Mouse (Mus musculus): ENCODE data around the gene Ndufs8.
"Not testable (repeated sequence)": the region's sequence is repeated elsewhere in the genome, so short reads cannot be mapped to it uniquely, and the experiment has no call there.

Gene Ndufs8

DNA sequence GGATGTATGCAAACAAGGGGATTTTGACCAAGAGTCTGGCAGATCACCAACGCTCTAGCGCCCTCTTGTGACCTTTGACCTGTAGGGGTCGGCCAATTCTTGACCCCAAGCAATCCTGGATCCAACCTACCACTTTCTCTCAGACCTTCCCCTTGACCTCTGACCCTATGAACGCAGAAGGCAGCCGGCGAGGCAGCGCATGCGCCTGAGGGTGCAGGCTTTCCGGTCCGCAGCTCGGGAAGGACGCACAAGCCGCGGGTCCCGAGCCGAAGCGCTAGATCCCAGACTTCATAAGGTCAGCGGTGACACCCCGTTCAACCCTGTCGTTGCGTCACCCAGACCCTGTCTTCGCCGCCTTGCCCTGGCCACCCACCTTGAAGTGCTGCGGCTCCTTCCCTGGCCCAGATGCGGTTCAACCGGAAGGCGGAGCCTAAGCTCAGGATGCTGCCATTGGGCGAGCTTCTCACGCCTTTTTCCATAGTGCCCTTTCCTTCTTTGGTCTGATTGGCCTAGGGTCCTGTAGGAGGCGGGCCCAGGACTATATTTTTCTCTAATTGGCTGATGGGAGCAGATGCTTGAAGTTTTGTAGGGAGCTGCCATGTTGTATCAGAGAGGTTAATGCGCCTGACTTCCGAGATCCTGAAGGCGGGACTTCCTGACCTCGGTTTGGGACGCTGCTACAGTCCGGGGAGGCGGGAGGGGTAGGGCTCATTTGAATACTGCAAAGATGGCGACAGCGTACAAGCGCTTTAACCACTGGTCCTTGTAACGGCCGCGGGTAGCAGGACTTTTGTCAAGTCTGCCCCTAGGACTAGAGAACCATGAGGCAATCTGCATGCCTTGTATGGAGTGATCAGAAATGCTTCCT lies at the start of gene Ndufs8:
TSS of gene Ndufs8 (minus strand) at position 438 of the 868 bp plus-strand sequence.
- peak; percentile 96 for DNase-seq

DNA sequence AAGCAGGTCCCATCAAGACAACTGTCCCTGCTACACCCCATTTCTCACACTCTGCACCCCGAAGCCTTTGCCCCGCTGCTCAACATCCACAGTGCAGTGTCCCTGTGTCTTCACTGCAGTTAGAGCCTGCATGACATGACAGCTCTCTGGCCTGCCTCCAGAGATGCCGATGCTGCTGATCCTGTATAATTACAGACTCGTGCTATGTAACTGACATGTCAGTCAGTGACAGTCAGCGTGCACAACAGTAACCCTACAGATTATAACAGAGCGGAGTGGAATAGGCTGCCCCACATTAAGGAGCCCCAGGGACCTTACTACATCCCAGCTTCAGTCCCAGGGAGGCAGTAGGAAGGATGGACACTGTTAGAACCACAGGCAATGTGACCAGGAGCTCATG lies 49.2 kb upstream of the Ndufs8 start:
- DNase-seq, result not testable (repeated sequence)

DNA sequence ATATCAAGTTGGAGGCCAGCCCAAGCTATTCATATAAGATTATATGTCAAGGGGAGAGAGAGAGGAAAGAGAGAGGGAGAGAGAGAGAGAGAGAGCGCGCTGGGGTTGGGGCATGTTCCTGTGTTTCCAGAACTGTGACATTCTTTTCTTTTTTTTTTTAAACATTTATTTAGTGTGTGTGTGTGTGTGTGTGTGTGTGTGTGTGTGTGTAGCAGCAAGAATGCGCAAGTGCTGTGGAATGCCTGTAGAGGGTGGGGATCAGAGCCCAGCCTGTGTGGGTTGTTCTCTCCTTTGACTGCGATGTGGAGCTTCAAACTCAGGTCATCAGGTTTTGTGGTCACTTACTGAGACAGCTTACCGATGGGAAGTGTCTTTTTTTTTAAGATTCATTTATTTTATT lies 47.6 kb upstream of the Ndufs8 start:
- DNase-seq, result no peak

- no peak for DNase-seq
Observed at GRCm38 (mm10) chr19:3959030-3959429, 46.5 kb upstream of the Ndufs8 start.

DNA sequence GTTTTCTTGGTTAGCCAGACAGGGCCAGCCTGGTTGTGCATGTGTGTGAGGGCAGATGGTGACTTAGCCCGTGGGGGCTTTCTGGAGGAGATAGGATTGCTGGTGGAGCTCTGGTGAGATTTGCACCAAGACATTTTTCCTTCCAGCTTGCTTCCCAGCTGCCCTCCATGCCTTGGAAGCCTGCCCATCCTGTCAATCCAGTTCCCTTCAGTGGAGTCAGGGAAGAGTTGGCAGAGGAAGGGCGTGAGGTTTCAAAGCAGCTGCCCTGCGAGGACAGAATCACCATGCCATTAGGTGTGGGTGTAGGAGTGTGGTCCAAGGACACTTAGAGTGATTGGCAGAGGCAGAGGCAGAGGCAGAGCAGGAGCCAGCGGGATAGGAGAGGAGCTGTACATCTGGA lies 45.9 kb upstream of the Ndufs8 start, which contains the start of gene Aldh3b3:
TSS of gene Aldh3b3 (plus strand) at position 176 of the 400 bp plus-strand sequence.
- DNase-seq, result no peak

GRCm38 (mm10) chr19:3957296-3958036 lies 44.9 kb upstream of the Ndufs8 start:
- not testable (repeated sequence) for DNase-seq

GRCm38 (mm10) chr19:3955804-3956203 lies 43.2 kb upstream of the Ndufs8 start:
- no peak for DNase-seq

GRCm38 (mm10) chr19:3955033-3955432 lies 42.5 kb upstream of the Ndufs8 start:
- DNase-seq, result no peak

GRCm38 (mm10) chr19:3952099-3952498 lies 39.5 kb upstream of the Ndufs8 start:
- DNase-seq, result no peak

DNA sequence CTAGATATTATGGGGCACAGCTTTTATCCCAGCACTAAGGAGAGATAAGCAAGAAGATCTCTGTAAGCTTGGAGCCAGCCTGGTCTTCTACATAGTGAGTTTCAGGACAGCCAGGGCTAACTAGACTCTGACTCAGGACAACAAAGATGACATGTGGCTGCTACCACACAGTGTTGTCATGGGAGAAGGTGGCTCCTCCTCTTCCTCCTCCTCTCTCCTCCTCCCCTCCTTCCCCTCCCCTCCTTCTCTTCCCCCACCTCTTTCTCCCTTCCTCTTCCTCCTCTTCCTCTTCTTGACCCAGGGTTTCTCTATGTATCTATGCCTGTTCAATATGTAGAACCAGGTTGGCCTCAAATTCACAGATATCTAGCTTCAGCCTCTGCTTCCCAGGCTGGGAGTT lies 38.9 kb upstream of the Ndufs8 start:
- no peak for DNase-seq

- DNase-seq, result no peak
Observed at GRCm38 (mm10) chr19:3950331-3950730, 37.8 kb upstream of the Ndufs8 start.

DNA sequence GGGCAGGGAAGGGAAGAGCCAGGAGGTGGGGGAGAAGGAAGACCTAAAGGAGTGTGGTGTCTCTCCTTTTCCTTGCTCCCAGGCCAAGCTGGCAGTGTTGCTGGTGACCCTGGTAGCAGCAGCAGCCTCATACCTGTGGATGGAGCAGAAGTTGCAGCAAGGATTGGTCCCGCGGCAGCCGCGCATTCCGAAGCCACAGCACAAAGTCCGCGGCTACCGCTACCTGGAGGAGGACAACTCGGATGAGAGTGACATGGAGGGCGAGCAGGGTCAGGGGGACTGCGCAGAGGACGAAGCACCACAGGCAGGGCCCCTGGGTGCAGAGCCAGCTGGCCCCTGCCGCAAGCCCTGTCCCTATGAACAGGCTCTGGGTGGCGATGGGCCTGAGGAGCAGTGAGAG lies 36.0 kb upstream of the Ndufs8 start:
- no peak for DNase-seq

- no peak for DNase-seq
Observed at GRCm38 (mm10) chr19:3947813-3948212, 35.2 kb upstream of the Ndufs8 start.

DNA sequence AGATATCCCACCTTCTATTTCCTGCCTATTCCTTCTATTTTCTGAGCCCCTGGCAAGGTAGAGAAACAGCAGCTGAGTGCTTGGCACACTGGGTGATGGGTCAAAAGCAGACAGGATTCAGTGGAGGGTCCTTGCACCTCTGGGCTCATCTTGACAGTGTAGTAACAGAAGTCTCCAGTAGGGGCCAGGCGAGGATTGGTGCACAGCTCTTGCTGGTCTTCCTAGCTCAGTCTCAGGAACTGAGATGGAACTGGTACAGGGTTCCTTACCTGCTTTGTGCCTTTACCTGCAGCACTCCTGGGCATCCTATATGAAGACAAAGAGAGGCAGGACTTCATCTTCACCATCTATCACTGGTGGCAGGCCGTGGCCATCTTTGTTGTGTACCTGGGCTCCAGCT lies 34.1 kb upstream of the Ndufs8 start:
- peak; percentile 77 for DNase-seq

DNA sequence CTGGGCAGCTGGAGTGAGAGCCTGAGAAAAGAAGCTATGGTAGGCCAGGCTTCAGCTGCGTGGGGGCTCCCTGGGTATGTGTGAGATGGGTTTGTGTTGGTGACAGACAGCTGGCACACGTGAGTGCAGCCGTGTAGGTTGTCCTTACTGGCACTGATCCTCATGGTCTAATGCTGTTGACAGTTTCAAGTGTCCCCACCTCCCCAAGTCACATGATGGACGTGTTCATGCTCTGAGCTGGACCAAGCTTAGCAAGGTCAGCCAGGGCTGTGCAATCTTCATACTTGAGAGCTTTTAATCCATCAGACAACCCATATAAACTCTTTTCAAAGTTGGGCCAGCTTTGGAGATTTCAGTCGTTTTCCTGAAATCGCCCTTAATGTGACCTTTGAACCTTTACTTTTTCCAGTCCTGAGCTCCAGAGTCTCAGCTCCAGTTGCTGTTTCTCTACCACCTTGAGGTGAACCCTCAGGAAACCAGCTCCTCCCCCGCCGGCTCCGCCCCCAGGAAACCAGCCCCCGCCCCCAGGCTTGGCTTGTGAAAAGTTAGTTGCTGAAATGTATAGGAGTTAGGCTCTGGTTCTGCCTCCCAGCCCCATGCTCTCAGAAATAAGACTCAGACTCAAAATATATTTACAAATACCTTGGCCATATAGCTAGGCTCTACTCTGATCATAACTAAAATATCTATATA lies 33.4 kb upstream of the Ndufs8 start:
- no peak for DNase-seq

DNA sequence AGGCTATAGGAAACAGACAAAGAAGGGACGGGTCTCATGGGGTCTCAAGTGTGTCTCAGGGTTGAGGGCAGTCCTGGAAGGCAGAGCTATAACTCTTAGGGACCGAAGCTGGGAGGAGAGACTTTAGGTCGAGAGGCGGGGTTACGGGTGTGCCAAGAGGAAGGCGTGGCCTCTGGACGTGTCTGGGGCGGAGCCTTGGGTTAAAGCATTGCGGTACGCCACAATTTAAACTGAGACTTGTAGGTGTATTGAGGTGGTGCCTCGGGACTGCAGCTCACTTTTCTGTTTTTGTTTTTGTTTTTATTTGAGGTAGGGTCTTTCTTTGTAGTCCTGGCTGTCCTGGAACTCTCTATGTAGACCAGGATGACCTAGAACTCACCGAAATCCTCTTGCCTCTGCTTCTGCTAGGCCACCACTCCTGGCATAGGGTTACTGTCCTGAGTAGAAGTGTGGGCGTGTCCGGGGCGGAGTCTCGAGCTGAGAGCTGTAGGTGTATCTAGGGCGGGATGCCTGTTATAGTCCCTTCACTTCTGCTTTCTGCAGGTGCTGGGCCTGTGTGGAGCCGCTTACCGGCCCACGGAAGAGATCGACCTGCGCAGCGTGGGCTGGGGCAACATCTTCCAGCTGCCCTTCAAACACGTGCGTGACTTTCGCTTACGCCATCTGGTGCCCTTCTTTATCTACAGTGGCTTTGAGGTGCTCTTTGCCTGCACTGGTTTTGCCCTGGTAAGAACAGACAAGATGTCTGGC lies 30.6 kb upstream of the Ndufs8 start:
- DNase-seq, result peak; percentile 20

- no peak for DNase-seq
Observed at GRCm38 (mm10) chr19:3942315-3942714, 29.7 kb upstream of the Ndufs8 start.

DNA sequence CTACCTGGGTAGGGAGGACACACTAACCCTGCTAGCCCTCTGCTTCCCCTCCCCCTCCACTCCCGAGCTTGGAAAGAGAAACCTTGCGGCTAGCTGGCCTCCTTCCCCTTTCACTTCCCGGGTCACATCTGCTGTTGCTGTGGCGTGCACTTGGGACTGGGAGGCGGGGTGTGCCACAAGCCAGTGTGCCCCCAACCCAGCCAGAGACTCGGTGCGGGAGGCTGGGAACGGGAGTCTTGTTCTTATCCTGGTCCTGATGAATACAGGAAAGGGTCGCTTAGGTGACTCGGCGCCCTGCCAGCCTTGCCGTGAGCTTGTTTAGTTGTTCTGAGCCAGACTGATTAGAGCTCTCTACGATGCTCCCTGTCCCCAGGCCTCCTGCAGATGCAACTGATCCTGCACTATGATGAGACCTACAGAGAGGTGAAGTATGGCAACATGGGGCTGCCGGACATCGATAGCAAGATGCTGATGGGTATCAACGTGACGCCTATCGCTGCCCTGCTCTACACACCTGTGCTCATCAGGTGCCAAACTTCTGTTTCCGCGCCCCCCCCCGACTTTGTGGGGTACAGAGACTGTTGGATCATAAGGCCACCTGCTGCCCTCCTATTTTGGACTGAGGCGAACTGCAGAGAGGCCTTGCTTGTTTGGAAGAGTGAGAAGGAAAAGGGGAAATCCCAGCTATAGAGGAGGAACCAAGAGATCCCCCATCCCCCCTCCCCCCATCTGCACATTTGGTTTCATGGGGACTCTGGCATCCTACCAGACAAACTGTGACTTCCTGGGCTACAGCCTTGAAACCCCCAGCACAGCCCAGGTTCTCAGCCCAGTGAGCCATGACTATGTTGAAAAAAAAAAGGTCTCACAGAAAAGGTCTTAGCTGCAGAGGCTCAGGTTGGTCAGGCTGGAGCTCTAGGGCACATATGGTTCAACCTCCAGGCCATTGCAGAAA lies 23.6 kb upstream of the Ndufs8 start:
- peak; percentile 65 for DNase-seq

DNA sequence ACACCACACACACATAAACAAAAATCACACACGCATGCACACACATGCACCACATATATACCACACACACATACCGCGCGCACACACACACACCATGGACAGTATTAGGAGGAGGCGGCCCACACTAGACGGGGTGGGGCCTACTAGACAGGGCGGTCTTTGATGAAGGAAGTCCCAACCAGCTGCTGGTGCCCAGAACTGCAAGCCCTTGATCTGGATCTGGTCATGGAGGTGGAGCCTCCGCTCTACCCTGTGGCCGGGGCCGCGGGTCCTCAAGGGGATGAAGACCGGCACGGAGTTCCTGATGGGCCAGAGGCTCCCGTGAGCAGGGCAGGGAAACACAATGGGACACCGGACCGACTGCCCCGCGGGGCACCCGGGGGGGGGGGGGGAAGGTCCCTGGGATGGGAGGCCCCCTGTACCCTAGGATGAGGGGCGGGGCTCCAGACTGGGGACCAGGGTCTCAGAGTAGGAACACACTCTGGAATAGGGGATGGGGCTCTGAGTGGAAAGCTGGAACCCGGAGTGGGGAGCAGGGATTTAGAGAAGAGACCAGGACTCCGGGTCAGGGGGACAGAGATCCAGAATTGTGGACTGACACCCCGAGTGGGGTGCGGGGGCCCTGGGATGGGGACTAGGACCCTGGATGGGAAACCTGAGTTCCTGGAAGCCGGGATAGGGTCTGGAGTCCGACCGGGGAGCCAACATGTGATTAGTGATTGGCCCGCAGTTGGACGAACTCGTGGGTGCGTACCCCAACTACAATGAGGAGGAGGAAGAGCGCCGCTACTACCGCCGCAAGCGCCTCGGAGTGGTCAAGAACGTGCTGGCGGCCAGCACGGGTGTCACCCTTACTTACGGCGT lies 22.7 kb upstream of the Ndufs8 start, which contains the start of gene Unc93b1:
TSS of gene Unc93b1 (plus strand) at position 155 of the 864 bp plus-strand sequence.
- DNase-seq, result peak; percentile 80

DNA sequence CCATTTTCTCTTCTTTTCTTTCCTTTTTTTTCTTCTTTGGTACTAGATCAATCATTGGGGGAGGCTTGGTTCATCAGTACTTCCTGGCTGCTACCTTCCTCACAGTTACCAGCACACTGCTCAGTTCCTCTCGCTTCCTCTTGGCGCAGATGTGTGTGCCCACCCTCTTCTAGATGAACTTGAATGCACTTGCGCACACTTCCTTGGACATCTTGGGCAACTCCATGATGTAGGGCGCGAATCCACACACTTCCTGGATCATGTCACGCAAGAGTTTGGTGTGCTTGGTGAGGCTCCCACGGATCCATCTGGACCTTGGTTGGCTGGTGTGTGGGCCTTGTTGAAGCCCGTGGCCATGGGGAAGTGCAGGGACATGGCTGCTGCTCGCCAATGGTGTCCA lies 19.1 kb upstream of the Ndufs8 start:
- DNase-seq, result no peak

All from embryo, embryonic 11 days (tissue).